Mouse (Mus musculus) heart, embryonic 15.5 days (tissue): ENCODE results near the gene Ltbp4. TPM values are rescaled to one million over a fixed set of nuclear protein-coding genes. Genes with fewer than 3 reads are reported as not detected.
A peak's percentile ranks its signal among the peaks of the same experiment; 100 is the strongest.

Source experiments
- ATAC-seq: fragments of 200-750 bp; cut with Nextera tagmentation; replicated peaks from 2 replicates; pipeline ENCODE4 v1.8.0; 2017; ENCODE audit warnings: low read depth, moderate TSS enrichment; ENCODE audit not compliant: insufficient number of reproducible peaks, insufficient read depth, low FRiP score
- H3K27ac ChIP-seq: fragments of 300-500 bp; sonication (generic); 2 replicates; pipeline ENCODE4 v1.5.1; 2015; ENCODE audit warnings: mild to moderate bottlenecking, inconsistent platforms
- H3K27me3 ChIP-seq: fragments of 300-500 bp; sonication (generic); 2 replicates; pipeline ENCODE4 v1.6.1; 2015; ENCODE audit warnings: inconsistent platforms
- H3K36me3 ChIP-seq: fragments of 300-500 bp; sonication (generic); 2 replicates; pipeline ENCODE4 v1.6.1; 2015; ENCODE audit warnings: mild to moderate bottlenecking, inconsistent platforms
- H3K4me1 ChIP-seq: fragments of 300-500 bp; sonication (generic); replicated peaks from 2 replicates; pipeline ENCODE4 v1.6.1; 2015; ENCODE audit warnings: inconsistent platforms
- H3K4me2 ChIP-seq: fragments of 300-500 bp; sonication (generic); 2 replicates; pipeline ENCODE4 v1.6.1; 2015; ENCODE audit warnings: inconsistent platforms, mild to moderate bottlenecking, moderate library complexity
- H3K4me3 ChIP-seq: fragments of 300-500 bp; sonication (generic); 2 replicates; pipeline ENCODE4 v1.5.1; 2015; ENCODE audit warnings: mild to moderate bottlenecking, inconsistent platforms
- H3K9ac ChIP-seq: fragments of 300-500 bp; sonication (generic); 2 replicates; pipeline ENCODE4 v1.6.1; 2015; ENCODE audit warnings: mild to moderate bottlenecking, inconsistent platforms
- H3K9me3 ChIP-seq: fragments of 300-500 bp; sonication (generic); replicated peaks from 2 replicates; pipeline ENCODE4 v1.6.1; 2016; ENCODE audit warnings: inconsistent platforms
- WGBS: fragments of 180-500 bp; shearing (Covaris S2); methylation state at CpG from one replicate; pipeline ENCODE4 v1.1.7; 2015; ENCODE audit warnings: mixed read lengths; 5-methylcytosine and 5-hydroxymethylcytosine counted together
- polyA plus RNA-seq: library from polyadenylated mRNA; unstranded; fragments of >200 nt; fragmentation: Nextera tagmentation; extraction: Ambion mirVana; gene quantifications from 2 replicates; pipeline ENCODE4 v1.2.1, GENCODE M21; 2015

The Ltbp4 gene
- polyA plus RNA-seq, 1 experiment from 2014 or later = 61.7 TPM

GRCm38 (mm10) chr7:27257852-27258204, 79.7 kb downstream of the Ltbp4 start:
- Histone ChIP-seq H3K4me1 (peaks cover 28% of the 10 kb centered on the region), H3K9ac (peak overlapping the region; percentile 87), H3K4me3 (peak overlapping the region; percentile 83), H3K4me2 (peak overlapping the region; percentile 95), H3K36me3 (no peaks in the 10 kb centered on the region), H3K27me3 (no peaks in the 10 kb centered on the region), H3K27ac (peak overlapping the region; percentile 84), H3K9me3 (no peaks in the 10 kb centered on the region)
- ATAC-seq = no peak; the same call in 1 of the 2 replicates
- 4% methylated on average over 6 of the region's 6 CpGs for WGBS

GRCm38 (mm10) chr7:27257046-27257851, 80.2 kb downstream of the Ltbp4 start:
- peak; percentile 47; the same call in 1 of the 2 replicates for ATAC-seq
- Histone ChIP-seq H3K27ac (peak overlapping the region; percentile 84), H3K9me3 (no peaks in the 10 kb centered on the region), H3K27me3 (no peaks in the 10 kb centered on the region), H3K9ac (peak overlapping the region; percentile 29; the same call in 1 of the 2 replicates), H3K36me3 (no peaks in the 10 kb centered on the region), H3K4me2 (peak overlapping the region; percentile 95), H3K4me1 (peaks cover 28% of the 10 kb centered on the region), H3K4me3 (peak overlapping the region; percentile 83)
- WGBS = 16% methylated on average over 27 of the region's 27 CpGs

GRCm38 (mm10) chr7:27255721-27256120, 81.8 kb downstream of the Ltbp4 start:
- H3K4me2 ChIP-seq = no peak overlapping the region
- H3K4me1 ChIP-seq = peaks cover 28% of the 10 kb centered on the region
- no peak overlapping the region for H3K9ac ChIP-seq
- H3K9me3 ChIP-seq = no peaks in the 10 kb centered on the region
- no peak for ATAC-seq
- H3K27ac ChIP-seq = no peak overlapping the region
- WGBS = 59% methylated on average over 3 of the region's 3 CpGs
- no peaks in the 10 kb centered on the region for H3K36me3 ChIP-seq
- H3K4me3 ChIP-seq = no peak overlapping the region
- H3K27me3 ChIP-seq = no peaks in the 10 kb centered on the region

Other genes with a start within 250 kb of the Ltbp4 start
- gene Cyp2f2, start 217.8 kb downstream of the Ltbp4 start, polyA plus RNA-seq = 4.0 and 20.7 TPM in 2 replicates
- gene Cyp2t4, start 184.0 kb downstream of the Ltbp4 start, polyA plus RNA-seq = 0.11 TPM in 1 of 2 replicates, not detected in the other
- 45.7 and 65.8 TPM in 2 replicates for gene Egln2, start 170.9 kb downstream of the Ltbp4 start, polyA plus RNA-seq
- 43.0 and 52.6 TPM in 2 replicates for gene Rab4b, start 158.8 kb downstream of the Ltbp4 start, polyA plus RNA-seq
- not detected in 2 replicates for gene Gm21983, start 156.6 kb downstream of the Ltbp4 start, polyA plus RNA-seq
- gene Mia, start 156.5 kb downstream of the Ltbp4 start, polyA plus RNA-seq = 4.9 and 12.8 TPM in 2 replicates
- gene BC024978, start 141.9 kb downstream of the Ltbp4 start, polyA plus RNA-seq = 2.6 and 3.1 TPM in 2 replicates
- 111 and 166 TPM in 2 replicates for gene Snrpa, start 141.4 kb downstream of the Ltbp4 start, polyA plus RNA-seq
- gene Itpkc, start 109.0 kb downstream of the Ltbp4 start, polyA plus RNA-seq = 2.4 and 2.8 TPM in 2 replicates
- gene Coq8b, start 104.7 kb downstream of the Ltbp4 start, polyA plus RNA-seq = 13.9 and 14.7 TPM in 2 replicates
- 9.2 and 13.8 TPM in 2 replicates for gene Numbl, start 79.3 kb downstream of the Ltbp4 start, polyA plus RNA-seq
- gene Shkbp1, start 18.3 kb upstream of the Ltbp4 start, polyA plus RNA-seq = 19.8 and 29.4 TPM in 2 replicates
- 0.34 TPM in 1 of 2 replicates, not detected in the other for gene Gm20479, start 19.7 kb upstream of the Ltbp4 start, polyA plus RNA-seq
- gene Sptbn4, start 110.0 kb upstream of the Ltbp4 start, polyA plus RNA-seq = 0.11 and 0.39 TPM in 2 replicates
- gene Blvrb, start 110.3 kb upstream of the Ltbp4 start, polyA plus RNA-seq = 51.4 and 67.5 TPM in 2 replicates
- 19.0 and 21.9 TPM in 2 replicates for gene Sertad3, start 136.1 kb upstream of the Ltbp4 start, polyA plus RNA-seq
- gene Sertad1, start 149.2 kb upstream of the Ltbp4 start, polyA plus RNA-seq = 34.9 and 37.2 TPM in 2 replicates
- 1.7 and 3.0 TPM in 2 replicates for gene Prx, start 161.6 kb upstream of the Ltbp4 start, polyA plus RNA-seq
- 0.29 TPM in 2 replicates for gene Hipk4, start 185.6 kb upstream of the Ltbp4 start, polyA plus RNA-seq
- 49.3 and 73.2 TPM in 2 replicates for gene Pld3, start 215.5 kb upstream of the Ltbp4 start, polyA plus RNA-seq
- gene 2310022A10Rik, start 215.5 kb upstream of the Ltbp4 start, polyA plus RNA-seq = 36.9 and 39.1 TPM in 2 replicates